ENCODE assay signal across 23 mouse cellular contexts in the genomic region with DNA sequence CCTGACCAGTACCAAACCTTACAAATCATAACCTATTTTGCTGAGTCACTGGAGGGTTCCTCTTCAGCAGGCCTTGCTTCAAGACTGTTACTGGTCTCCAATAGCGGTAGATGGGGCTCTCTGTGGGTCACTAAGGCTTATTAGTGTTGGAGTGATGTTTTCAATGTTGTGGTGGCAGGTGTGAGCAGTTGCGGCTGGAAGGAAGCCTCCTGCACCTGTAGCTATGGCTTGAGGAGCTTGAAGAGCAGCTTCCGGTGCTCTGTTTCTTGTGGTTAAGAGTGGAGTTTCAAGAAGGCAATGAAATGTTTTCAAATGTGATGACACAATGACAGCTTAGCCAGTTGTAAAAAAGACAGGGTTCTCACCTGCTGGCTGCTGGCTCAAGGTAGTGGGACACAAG.
DNase-seq lines count a peak whose midpoint lies in the region; ATAC-seq lines count a peak whose summit lies in the region.
"Had no signal": no experiment of that assay in that cellular context is flagged by ENCODE, and none has a peak within 500 bp of the region (broad histone marks: within the 10 kb centered on the region; RNA-seq: fewer than 3 reads in every experiment).

No protein-coding gene starts in this region.

- peak; percentile 2 to 10 for DNase-seq in spleen, postnatal 36 days (ENCODE audit: low spot score in 2 of 2)
- no peak for DNase-seq in spleen, adult 12 weeks (ENCODE audit: low spot score)
- DNase-seq in induced T-regulatory cell, adult 2 months (ENCODE audit: low read depth), result peak; percentile 67
- peak; percentile 89 for DNase-seq in thymus, postnatal 0 days (ENCODE audit: low spot score)
- DNase-seq in embryo, embryonic 11 days, result no peak
- DNase-seq in retina, embryonic 14.5 days (ENCODE audit: low spot score), result no peak
- DNase-seq in ovary, postnatal 36 days (ENCODE audit: low spot score), result no peak
- DNase-seq: cerebellum, adult 8-10 months; gastrocnemius, postnatal 10 days; kidney, adult 8-10 months; kidney, postnatal 36 days; layer of hippocampus, adult 9-11 months; lung, adult 18-20 months; lung, postnatal 14 days had no signal

- H3K4me2 ChIP-seq in kidney, embryonic 14.5 days (replicated peaks; ENCODE audit: low read depth, low read length), result no peak overlapping the region
- H3K4me2 ChIP-seq: embryonic facial prominence, embryonic 12.5 days; forebrain, embryonic 13.5 days; heart, embryonic 15.5 days; liver, embryonic 11.5 days; stomach, embryonic 15.5 days had no signal

- no peaks in the 10 kb centered on the region for H3K9me3 ChIP-seq in kidney, embryonic 14.5 days (ENCODE audit: control insufficient read depth, low read length)
- H3K9me3 ChIP-seq: embryonic facial prominence, embryonic 12.5 days; forebrain, embryonic 13.5 days; heart, embryonic 15.5 days; hindbrain, embryonic 10.5 days; stomach, embryonic 15.5 days had no signal

- WGBS in kidney, embryonic 14.5 days, result 83% methylated on average over 3 of the region's 3 CpGs

- H3K27ac ChIP-seq in kidney, embryonic 14.5 days (ENCODE audit: low read depth, low read length), result no peak overlapping the region
- H3K27ac ChIP-seq: embryonic facial prominence, embryonic 12.5 days; forebrain, embryonic 13.5 days; heart, embryonic 15.5 days; hindbrain, embryonic 10.5 days; stomach, embryonic 15.5 days had no signal

- H3K4me1 ChIP-seq in kidney, embryonic 14.5 days (ENCODE audit: control insufficient read depth, insufficient read depth, low read length), result no peaks in the 10 kb centered on the region
- H3K4me1 ChIP-seq: forebrain, embryonic 13.5 days; heart, embryonic 15.5 days; stomach, embryonic 15.5 days had no signal

- H3K27me3 ChIP-seq in kidney, embryonic 14.5 days (ENCODE audit: control insufficient read depth, insufficient read depth, low read length), result no peaks in the 10 kb centered on the region
- H3K27me3 ChIP-seq: embryonic facial prominence, embryonic 12.5 days; forebrain, embryonic 13.5 days; heart, embryonic 15.5 days; stomach, embryonic 15.5 days had no signal

- no peak for ATAC-seq in kidney, embryonic 14.5 days (ENCODE audit: low FRiP score, low TSS enrichment)
- ATAC-seq: forebrain, embryonic 13.5 days; midbrain, embryonic 16.5 days had no signal

- no peaks in the 10 kb centered on the region for H3K36me3 ChIP-seq in kidney, embryonic 14.5 days (ENCODE audit: control insufficient read depth, insufficient read depth, low read length)
- H3K36me3 ChIP-seq: embryonic facial prominence, embryonic 12.5 days; heart, embryonic 15.5 days; hindbrain, embryonic 10.5 days; stomach, embryonic 15.5 days had no signal

- no peak overlapping the region for H3K4me3 ChIP-seq in kidney, embryonic 14.5 days (ENCODE audit: low read length)
- H3K4me3 ChIP-seq: embryonic facial prominence, embryonic 12.5 days; erythroblast, embryonic 14.5 days; forebrain, embryonic 13.5 days; heart, embryonic 15.5 days; hindbrain, embryonic 10.5 days; stomach, embryonic 15.5 days had no signal

- no peak overlapping the region for H3K9ac ChIP-seq in kidney, embryonic 14.5 days (ENCODE audit: low read depth, low read length)
- H3K9ac ChIP-seq: embryonic facial prominence, embryonic 12.5 days; forebrain, embryonic 13.5 days; heart, embryonic 15.5 days; stomach, embryonic 15.5 days had no signal

Comparison
In these comparisons a context has a peak if more than half of its experiments do, and no peak if none do; other contexts are left out.
1. DNase-seq: peak in spleen, postnatal 36 days (2 of 2), induced T-regulatory cell, adult 2 months (single experiment) and thymus, postnatal 0 days (single experiment); none in spleen, adult 12 weeks (single experiment), embryo, embryonic 11 days (single experiment), retina, embryonic 14.5 days (single experiment) and ovary, postnatal 36 days (single experiment).